Mouse (Mus musculus) embryonic facial prominence, embryonic 12.5 days (tissue): Measurements from ENCODE around the gene Med25. TPM values are rescaled to one million over a fixed set of nuclear protein-coding genes. Genes with fewer than 3 reads are reported as not detected.

Source experiments
- ATAC-seq: fragments of 200-750 bp; cut with Nextera tagmentation; 2 replicates; pipeline ENCODE4 v1.8.0; 2017; ENCODE audit not compliant: insufficient number of reproducible peaks, insufficient read depth, low FRiP score, low TSS enrichment
- H3K27ac ChIP-seq: fragments of 300-500 bp; sonication (generic); 2 replicates; pipeline ENCODE4 v1.5.1; 2016; ENCODE audit warnings: mild to moderate bottlenecking
- H3K27me3 ChIP-seq: fragments of 300-500 bp; sonication (generic); 2 replicates; pipeline ENCODE4 v1.6.1; 2016; ENCODE audit warnings: mild to moderate bottlenecking, moderate library complexity
- H3K36me3 ChIP-seq: fragments of 300-500 bp; sonication (generic); 2 replicates; pipeline ENCODE4 v1.6.1; 2016; ENCODE audit warnings: mild to moderate bottlenecking
- H3K4me1 ChIP-seq: fragments of 300-500 bp; sonication (generic); 2 replicates; pipeline ENCODE4 v1.6.1; 2016
- H3K4me2 ChIP-seq: fragments of 300-500 bp; sonication (generic); replicated peaks from 2 replicates; pipeline ENCODE4 v1.6.1; 2016; ENCODE audit warnings: mild to moderate bottlenecking, moderate library complexity
- H3K4me3 ChIP-seq: fragments of 300-500 bp; sonication (generic); 2 replicates; pipeline ENCODE4 v1.5.1; 2016; ENCODE audit warnings: mild to moderate bottlenecking
- H3K9ac ChIP-seq: fragments of 300-500 bp; sonication (generic); 2 replicates; pipeline ENCODE4 v1.6.1; 2016; ENCODE audit warnings: mild to moderate bottlenecking, moderate library complexity
- H3K9me3 ChIP-seq: fragments of 300-500 bp; sonication (generic); 2 replicates; pipeline ENCODE4 v1.6.1; 2016; ENCODE audit warnings: mild to moderate bottlenecking, moderate library complexity
- WGBS: fragments of 180-500 bp; shearing (Covaris S2); methylation state at CpG from one replicate; pipeline ENCODE4 v1.1.7; 2016; 5-methylcytosine and 5-hydroxymethylcytosine counted together
- polyA plus RNA-seq: library from polyadenylated mRNA; unstranded; fragments of >200 nt; fragmentation: Nextera tagmentation; extraction: Ambion mirVana; gene quantifications from 2 replicates; pipeline ENCODE4 v1.2.1, GENCODE M21; 2016

Gene Med25
- polyA plus RNA-seq, 1 experiment from 2014 or later = 113 TPM

GRCm38 (mm10) chr7:44868919-44869696 is 23.4 kb downstream of the Med25 start:
- Histone ChIP-seq H3K9ac (peak overlapping the region; percentile 99), H3K4me1 (peaks cover 46% of the 10 kb centered on the region), H3K4me2 (peak overlapping the region; percentile 95), H3K27me3 (no peaks in the 10 kb centered on the region), H3K36me3 (peaks cover 32% of the 10 kb centered on the region), H3K27ac (peak overlapping the region; percentile 100), H3K9me3 (no peaks in the 10 kb centered on the region), H3K4me3 (peak overlapping the region; percentile 86)
- under 1% methylated on average over 87 of the region's 108 CpGs for WGBS
- ATAC-seq = 0 out of 2 replicates have a peak, but pooled peaks have one; percentile 24

GRCm38 (mm10) chr7:44868465-44868864 is 24.0 kb downstream of the Med25 start:
- peaks cover 38% of the 10 kb centered on the region for H3K36me3 ChIP-seq
- H3K27me3 ChIP-seq = no peaks in the 10 kb centered on the region

GRCm38 (mm10) chr7:44867802-44868201 is 24.7 kb downstream of the Med25 start:
- no peaks in the 10 kb centered on the region for H3K27me3 ChIP-seq
- 46% methylated on average over 9 of the region's 9 CpGs for WGBS
- H3K9ac ChIP-seq = peak overlapping the region; percentile 99
- H3K9me3 ChIP-seq = no peaks in the 10 kb centered on the region
- peak overlapping the region; percentile 95 for H3K4me2 ChIP-seq
- no peak overlapping the region for H3K27ac ChIP-seq
- peak overlapping the region; percentile 86 for H3K4me3 ChIP-seq
- peaks cover 46% of the 10 kb centered on the region for H3K4me1 ChIP-seq
- no peak for ATAC-seq
- peaks cover 45% of the 10 kb centered on the region for H3K36me3 ChIP-seq

More at GRCm38 (mm10) chr7:44868465-44868864, 24.0 kb downstream of the Med25 start:
- Histone ChIP-seq H3K9ac (peak overlapping the region; percentile 99), H3K4me3 (peak overlapping the region; percentile 86), H3K4me2 (peak overlapping the region; percentile 95), H3K9me3 (no peaks in the 10 kb centered on the region), H3K4me1 (peaks cover 46% of the 10 kb centered on the region), H3K27ac (peak overlapping the region; percentile 100)
- ATAC-seq = no peak
- 7% methylated on average over 16 of the region's 16 CpGs for WGBS

DNA sequence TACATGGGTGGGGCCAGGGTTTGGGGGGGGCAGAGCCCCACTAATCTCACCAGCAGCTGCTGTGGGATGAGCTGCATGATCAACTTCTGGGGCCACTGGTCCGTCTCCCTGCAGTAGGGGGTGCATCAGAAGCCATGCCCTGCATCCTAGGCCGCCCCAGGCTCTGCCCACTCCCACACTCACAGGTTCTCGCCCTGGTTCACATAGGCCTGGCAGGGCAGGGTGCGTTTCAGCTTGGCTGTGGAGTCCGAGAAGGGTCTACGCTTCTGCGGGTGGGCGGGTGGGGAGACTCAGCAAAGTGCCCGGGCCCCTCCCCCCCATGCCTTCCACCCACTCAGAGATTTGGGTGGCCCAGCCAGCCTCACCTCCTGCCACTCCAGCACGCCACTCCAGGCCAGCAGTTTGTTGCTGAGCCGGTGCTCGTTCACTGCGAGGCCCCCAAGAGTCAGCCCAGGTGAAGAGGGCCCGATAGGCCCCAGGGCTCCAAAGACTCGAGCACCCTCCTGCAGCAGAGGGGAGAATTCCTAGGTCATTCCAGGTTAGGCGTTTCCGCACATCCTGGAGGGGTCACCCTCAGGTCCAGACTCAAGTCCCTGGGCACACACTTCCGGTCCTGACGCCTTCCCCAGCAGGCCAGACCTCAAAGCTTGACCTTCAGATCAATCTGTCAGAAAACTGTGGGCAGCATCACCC is 25.4 kb downstream of the Med25 start:
- Histone ChIP-seq H3K9me3 (no peaks in the 10 kb centered on the region), H3K36me3 (peaks cover 51% of the 10 kb centered on the region), H3K4me3 (peak overlapping the region; percentile 86), H3K27me3 (no peaks in the 10 kb centered on the region), H3K27ac (no peak overlapping the region), H3K4me2 (peak overlapping the region; percentile 95), H3K9ac (peak overlapping the region; percentile 99), H3K4me1 (peaks cover 46% of the 10 kb centered on the region)
- no peak for ATAC-seq
- 73% methylated on average over 19 of the region's 19 CpGs for WGBS

GRCm38 (mm10) chr7:44866276-44867009 is 26.1 kb downstream of the Med25 start:
- Histone ChIP-seq H3K36me3 (peaks cover 58% of the 10 kb centered on the region), H3K4me3 (peak overlapping the region; percentile 86), H3K9ac (peak overlapping the region; percentile 99), H3K4me2 (peak overlapping the region; percentile 95), H3K27ac (0 out of 2 replicates have a peak overlapping the region, but pooled peaks have one; percentile 17), H3K9me3 (no peaks in the 10 kb centered on the region), H3K27me3 (no peaks in the 10 kb centered on the region), H3K4me1 (peaks cover 46% of the 10 kb centered on the region)
- no peak for ATAC-seq
- WGBS = 70% methylated on average over 15 of the region's 15 CpGs

DNA sequence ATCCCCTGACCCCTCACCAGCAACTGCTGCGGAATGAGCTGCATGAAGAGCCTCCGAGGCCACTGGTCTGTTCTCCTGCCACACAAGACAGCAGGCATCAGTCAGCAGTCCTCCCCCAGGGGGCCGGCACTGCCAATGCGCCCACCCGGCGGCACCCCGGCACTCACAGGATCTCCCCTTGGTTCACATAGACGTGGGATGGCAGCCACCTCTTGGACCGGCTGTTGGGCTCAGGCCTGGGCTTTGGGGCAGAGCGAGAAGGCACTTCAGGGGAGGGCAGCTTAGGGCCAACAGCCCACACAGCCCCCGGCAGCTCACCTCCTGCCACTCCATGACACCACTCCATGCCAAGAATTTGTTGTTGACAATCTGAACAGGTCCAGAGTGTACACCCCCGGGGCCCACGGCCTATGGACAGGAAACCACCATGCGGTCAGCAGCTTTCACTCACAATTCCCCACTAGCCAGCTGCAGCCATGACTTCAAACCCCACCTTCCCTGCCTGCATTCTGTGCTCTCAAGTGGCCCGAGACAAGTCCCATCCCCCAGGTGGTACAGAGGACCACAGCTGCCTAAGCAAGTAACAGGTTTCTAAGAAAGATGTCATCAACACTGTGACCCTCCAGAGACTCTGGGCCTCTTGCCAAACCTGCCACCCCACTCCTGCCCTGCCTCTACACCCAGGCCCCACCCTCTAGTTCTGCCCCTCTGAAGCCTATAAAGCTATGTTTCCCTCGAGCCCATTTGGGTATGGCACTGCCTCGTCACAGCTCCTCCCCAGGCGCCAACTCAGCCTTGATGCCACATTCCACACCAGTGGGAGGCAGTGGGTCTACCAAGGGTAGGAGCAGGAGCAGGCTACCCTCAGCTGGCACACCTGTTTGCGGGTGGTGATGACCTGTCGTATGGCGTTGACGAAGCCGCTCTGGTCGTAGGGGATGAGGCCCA is 27.6 kb downstream of the Med25 start:
- no peaks in the 10 kb centered on the region for H3K9me3 ChIP-seq
- H3K4me2 ChIP-seq = no peak overlapping the region
- H3K36me3 ChIP-seq = peaks cover 60% of the 10 kb centered on the region
- no peaks in the 10 kb centered on the region for H3K27me3 ChIP-seq
- 0 out of 2 replicates have a peak overlapping the region, but pooled peaks have one; percentile 21 for H3K9ac ChIP-seq
- peaks cover 46% of the 10 kb centered on the region for H3K4me1 ChIP-seq
- H3K27ac ChIP-seq = 0 out of 2 replicates have a peak overlapping the region, but pooled peaks have one; percentile 31
- 88% methylated on average over 24 of the region's 24 CpGs for WGBS
- no peak overlapping the region for H3K4me3 ChIP-seq
- no peak for ATAC-seq

DNA sequence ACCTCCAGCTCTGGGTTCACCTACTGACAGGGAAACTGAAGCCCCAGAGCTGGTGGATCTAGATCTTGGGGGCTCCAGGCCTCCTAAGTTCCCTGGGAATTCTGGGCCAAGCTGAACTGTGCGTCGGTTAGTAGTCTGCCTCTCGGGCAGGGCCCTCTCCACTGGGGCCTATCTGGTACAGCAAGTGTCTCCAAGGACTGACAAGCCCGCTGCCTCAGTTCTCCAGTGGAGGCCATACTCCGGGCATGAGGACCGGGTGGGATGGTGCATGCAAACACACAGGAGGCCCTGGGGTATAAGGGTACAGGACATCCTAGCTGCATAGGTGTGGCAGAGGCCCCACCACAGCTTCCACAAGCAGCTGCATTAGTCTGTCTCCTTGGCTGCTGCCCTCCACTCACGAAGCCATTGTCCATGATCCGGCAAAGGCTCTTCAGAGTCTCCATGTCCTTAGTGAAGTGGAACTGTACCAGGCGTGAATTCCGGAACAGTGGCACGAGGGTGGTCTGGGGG is 28.5 kb downstream of the Med25 start:
- no peak overlapping the region for H3K4me3 ChIP-seq
- H3K9me3 ChIP-seq = no peaks in the 10 kb centered on the region
- no peaks in the 10 kb centered on the region for H3K27me3 ChIP-seq
- H3K4me1 ChIP-seq = peaks cover 46% of the 10 kb centered on the region
- no peak overlapping the region for H3K9ac ChIP-seq
- WGBS = 85% methylated on average over 11 of the region's 11 CpGs
- peaks cover 60% of the 10 kb centered on the region for H3K36me3 ChIP-seq
- no peak for ATAC-seq
- no peak overlapping the region for H3K27ac ChIP-seq
- no peak overlapping the region for H3K4me2 ChIP-seq

- no peak overlapping the region for H3K27ac ChIP-seq
- H3K4me1 ChIP-seq = peaks cover 49% of the 10 kb centered on the region
- H3K27me3 ChIP-seq = no peaks in the 10 kb centered on the region
- H3K4me3 ChIP-seq = no peak overlapping the region
- H3K4me2 ChIP-seq = no peak overlapping the region
- ATAC-seq = no peak
- WGBS = 91% methylated on average over 14 of the region's 14 CpGs
- no peaks in the 10 kb centered on the region for H3K9me3 ChIP-seq
- H3K36me3 ChIP-seq = peaks cover 60% of the 10 kb centered on the region
- no peak overlapping the region for H3K9ac ChIP-seq
Observed at GRCm38 (mm10) chr7:44863210-44863609, 29.3 kb downstream of the Med25 start.

DNA sequence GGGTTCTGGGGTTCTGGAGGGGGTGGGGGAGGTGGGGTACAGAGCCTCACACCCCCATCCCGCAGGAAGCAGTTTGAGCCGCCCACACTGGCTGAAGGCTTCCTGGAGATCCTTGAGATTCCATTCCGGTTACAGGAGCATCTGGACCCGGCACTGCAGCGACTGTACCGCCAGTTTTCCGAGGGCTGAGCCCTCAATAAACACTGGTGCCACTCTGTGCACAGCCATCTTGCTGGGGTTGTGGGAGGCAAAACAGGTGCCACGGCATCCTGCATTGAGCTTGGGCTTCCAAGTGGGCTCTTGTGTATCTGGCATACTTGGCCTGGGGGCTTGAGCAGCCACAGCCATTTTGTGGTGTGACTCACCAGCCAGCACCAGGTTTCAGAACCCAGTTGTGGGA is 30.1 kb downstream of the Med25 start:
- H3K9me3 ChIP-seq = no peaks in the 10 kb centered on the region
- H3K27ac ChIP-seq = no peak overlapping the region
- H3K36me3 ChIP-seq = peaks cover 60% of the 10 kb centered on the region
- no peaks in the 10 kb centered on the region for H3K27me3 ChIP-seq
- H3K4me1 ChIP-seq = peaks cover 47% of the 10 kb centered on the region
- WGBS = 86% methylated on average over 8 of the region's 8 CpGs
- H3K4me2 ChIP-seq = no peak overlapping the region
- ATAC-seq = no peak
- H3K4me3 ChIP-seq = no peak overlapping the region
- no peak overlapping the region for H3K9ac ChIP-seq

DNA sequence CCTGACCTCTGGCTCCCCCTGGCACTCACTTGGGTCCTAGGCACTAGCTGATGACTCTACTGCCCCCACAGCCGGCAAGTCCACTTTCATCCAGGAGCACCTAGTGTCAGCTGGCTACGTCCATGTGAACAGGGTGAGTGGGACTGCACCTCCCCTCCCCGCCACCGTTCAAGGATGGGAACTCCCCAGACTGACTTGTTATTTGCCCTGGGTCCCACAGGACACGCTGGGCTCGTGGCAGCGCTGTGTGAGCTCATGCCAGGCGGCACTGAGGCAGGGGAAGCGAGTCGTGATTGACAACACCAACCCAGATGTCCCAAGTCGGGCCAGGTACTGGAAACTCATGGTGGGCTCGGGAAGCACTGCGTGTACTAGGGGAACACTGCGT is 31.1 kb downstream of the Med25 start:
- Histone ChIP-seq H3K4me2 (no peak overlapping the region), H3K36me3 (peaks cover 52% of the 10 kb centered on the region), H3K4me1 (peaks cover 40% of the 10 kb centered on the region), H3K27me3 (no peaks in the 10 kb centered on the region), H3K4me3 (no peak overlapping the region), H3K9me3 (no peaks in the 10 kb centered on the region), H3K9ac (no peak overlapping the region), H3K27ac (peak overlapping the region; percentile 43; the same call in 1 of the 2 replicates)
- ATAC-seq = no peak
- 80% methylated on average over 14 of the region's 14 CpGs for WGBS
